Mouse (Mus musculus): ENCODE measurements around the gene Rhoh.

- no peak for TF ChIP-seq POLR2A (IDR thresholded peaks at IDR 0.05; ENCODE audit: borderline replicate concordance, extremely low read depth, insufficient read depth, insufficient read length, poor library complexity, severe bottlenecking)
- TF ChIP-seq CTCF (IDR thresholded peaks at IDR 0.05; ENCODE audit: borderline replicate concordance, extremely low read depth, insufficient read depth, insufficient read length): no peak
Measured at GRCm38 (mm10) chr5:65909321-65909720, 48.3 kb downstream of the Rhoh start.
